Mouse (Mus musculus): ENCODE results near the gene Prokr2. TPM values are rescaled to one million over a fixed set of nuclear protein-coding genes. Genes with fewer than 3 reads are reported as not detected.
"Not testable (repeated sequence)": the region's sequence is repeated elsewhere in the genome, so short reads cannot be mapped to it uniquely, and the experiment has no call there.

Gene Prokr2
- polyA plus RNA-seq, 1 experiment from 2014 or later = 0.18 TPM

- Histone ChIP-seq H3K9me3 (ENCODE audit: control insufficient read depth, low read length) (no peaks in the 10 kb centered on the region), H3K27ac (ENCODE audit: low read depth) (no peak overlapping the region), H3K4me2 (ENCODE audit: low read length) (no peak overlapping the region), H3K4me1 (replicated peaks; ENCODE audit: control insufficient read depth, insufficient read depth, low read length) (no peaks in the 10 kb centered on the region), H3K4me3 (ENCODE audit: low read depth, low read length) (no peak overlapping the region), H3K9ac (ENCODE audit: low read length) (no peak overlapping the region), H3K36me3 (ENCODE audit: control insufficient read depth, insufficient read depth, low read length) (no peaks in the 10 kb centered on the region), H3K27me3 (replicated peaks; ENCODE audit: control insufficient read depth, insufficient read depth, low read length) (no peaks in the 10 kb centered on the region)
- ATAC-seq (replicated peaks; ENCODE audit: low FRiP score, low TSS enrichment, low read depth) (no peak), DNase-seq (ENCODE audit: low spot score) (no peak)
- whole genome bisulfite sequencing = 68% methylated on average over 5 of the region's 5 CpGs
Observed at GRCm38 (mm10) chr2:132320516-132320915, 64.7 kb downstream of the Prokr2 start.

- Histone ChIP-seq H3K9ac (ENCODE audit: low read length) (no peak overlapping the region), H3K9me3 (ENCODE audit: control insufficient read depth, low read length) (no peaks in the 10 kb centered on the region), H3K4me2 (ENCODE audit: low read length) (no peak overlapping the region), H3K27me3 (replicated peaks; ENCODE audit: control insufficient read depth, insufficient read depth, low read length) (no peaks in the 10 kb centered on the region), H3K4me3 (ENCODE audit: low read depth, low read length) (no peak overlapping the region), H3K27ac (ENCODE audit: low read depth) (no peak overlapping the region), H3K36me3 (ENCODE audit: control insufficient read depth, insufficient read depth, low read length) (no peaks in the 10 kb centered on the region), H3K4me1 (replicated peaks; ENCODE audit: control insufficient read depth, insufficient read depth, low read length) (no peaks in the 10 kb centered on the region)
- DNase-seq (ENCODE audit: low spot score) = no peak
- no peak for ATAC-seq (replicated peaks; ENCODE audit: low FRiP score, low TSS enrichment, low read depth)
- 85% methylated on average over 1 of the region's 1 CpGs for WGBS
Observed at GRCm38 (mm10) chr2:132317178-132317577, 68.1 kb downstream of the Prokr2 start.

DNA sequence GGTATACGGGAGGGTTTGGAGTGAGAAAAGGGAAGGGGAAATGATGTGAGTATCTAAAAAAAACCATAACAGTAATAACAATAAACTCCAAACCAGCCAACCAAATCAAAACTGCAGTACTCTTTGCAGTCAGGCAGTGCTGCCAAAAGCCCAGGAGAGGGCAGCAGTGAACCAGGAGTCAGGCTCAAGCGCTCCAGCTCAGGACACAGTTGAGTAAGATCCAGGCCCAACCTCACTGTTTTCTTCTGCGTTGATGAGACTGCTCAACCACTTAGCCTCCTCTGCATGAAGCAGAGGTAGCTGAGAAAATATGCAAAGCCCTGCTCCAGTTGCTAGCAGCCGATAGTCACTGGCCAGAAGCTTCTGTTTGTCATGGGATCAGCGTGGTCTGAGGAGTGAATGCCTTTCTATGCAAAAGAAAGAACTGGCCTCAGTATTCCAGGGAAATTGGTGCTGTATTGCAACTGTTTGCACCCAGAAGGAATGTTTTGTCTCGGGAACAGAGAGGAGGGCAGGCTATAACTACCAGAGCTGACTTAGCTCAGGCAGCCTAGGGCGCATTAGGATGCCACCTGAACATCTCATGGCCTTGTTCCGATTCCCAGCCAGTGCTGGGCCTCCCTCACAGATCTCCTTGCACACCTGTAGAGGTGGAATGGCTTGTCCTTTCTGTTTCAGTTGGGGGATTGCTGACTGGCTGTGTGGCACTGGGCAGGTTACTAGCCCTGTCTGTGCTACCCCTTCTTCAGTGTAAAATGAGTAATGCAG, 69.0 kb downstream of the Prokr2 start:
- H3K27ac ChIP-seq (ENCODE audit: low read depth) = no peak overlapping the region
- H3K27me3 ChIP-seq (replicated peaks; ENCODE audit: control insufficient read depth, insufficient read depth, low read length) = no peaks in the 10 kb centered on the region
- 39% methylated on average over 8 of the region's 8 CpGs for WGBS
- H3K9ac ChIP-seq (ENCODE audit: low read length) = no peak overlapping the region
- no peaks in the 10 kb centered on the region for H3K36me3 ChIP-seq (ENCODE audit: control insufficient read depth, insufficient read depth, low read length)
- peak; percentile 76 for DNase-seq (ENCODE audit: low spot score)
- H3K4me2 ChIP-seq (ENCODE audit: low read length) = no peak overlapping the region
- ATAC-seq (replicated peaks; ENCODE audit: low FRiP score, low TSS enrichment, low read depth) = 0 out of 2 replicates have a peak, but pooled peaks have one; percentile 41
- H3K4me1 ChIP-seq (replicated peaks; ENCODE audit: control insufficient read depth, insufficient read depth, low read length) = no peaks in the 10 kb centered on the region
- no peaks in the 10 kb centered on the region for H3K9me3 ChIP-seq (ENCODE audit: control insufficient read depth, low read length)
- no peak overlapping the region for H3K4me3 ChIP-seq (ENCODE audit: low read depth, low read length)

DNA sequence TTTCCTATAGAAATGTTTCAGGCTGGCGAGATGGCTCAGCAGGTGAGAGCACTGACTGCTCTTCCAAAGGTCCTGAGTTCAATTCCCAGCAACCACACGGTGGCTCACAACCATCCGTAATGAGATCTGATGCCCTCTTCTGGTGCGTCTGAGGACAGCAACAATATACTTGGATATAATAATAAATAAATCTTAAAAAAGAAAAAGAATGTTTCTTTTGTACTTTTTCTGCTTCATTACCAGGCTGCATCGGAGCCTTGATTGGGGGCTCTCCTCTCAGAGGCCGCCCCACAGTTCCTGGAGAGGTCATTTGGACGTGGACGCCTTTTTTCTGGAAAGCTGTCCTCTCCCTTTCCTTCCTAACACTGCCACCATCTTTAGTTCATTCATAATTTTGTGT, 71.2 kb downstream of the Prokr2 start:
- H3K9ac ChIP-seq (ENCODE audit: low read length); H3K27me3 ChIP-seq (replicated peaks; ENCODE audit: control insufficient read depth, insufficient read depth, low read length); H3K27ac ChIP-seq (ENCODE audit: low read depth); H3K4me1 ChIP-seq (replicated peaks; ENCODE audit: control insufficient read depth, insufficient read depth, low read length); H3K4me3 ChIP-seq (ENCODE audit: low read depth, low read length); H3K4me2 ChIP-seq (ENCODE audit: low read length); H3K9me3 ChIP-seq (ENCODE audit: control insufficient read depth, low read length); H3K36me3 ChIP-seq (ENCODE audit: control insufficient read depth, insufficient read depth, low read length); ATAC-seq (replicated peaks; ENCODE audit: low FRiP score, low TSS enrichment, low read depth); DNase-seq (ENCODE audit: low spot score): not testable (repeated sequence)
- WGBS = 87% methylated on average over 8 of the region's 8 CpGs

DNA sequence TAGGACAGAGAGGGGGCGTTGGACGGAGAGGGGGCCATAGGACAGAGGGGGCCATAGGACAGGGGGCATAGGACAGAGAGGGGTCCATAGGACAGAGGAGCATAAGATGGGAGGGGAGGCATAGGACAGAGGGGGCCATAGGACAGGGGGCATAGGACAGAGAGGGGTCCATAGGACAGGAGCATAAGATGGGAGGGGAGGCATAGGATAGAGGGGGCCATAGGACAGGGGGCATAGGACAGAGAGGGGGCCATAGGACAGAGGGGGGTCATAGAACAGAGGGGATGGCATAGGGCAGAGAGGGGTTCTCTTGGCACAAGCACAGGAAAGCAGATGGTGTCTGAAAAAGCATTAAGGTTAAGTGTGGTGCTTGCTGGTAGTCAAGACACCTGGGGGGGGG, 71.7 kb downstream of the Prokr2 start:
- H3K9me3 ChIP-seq (ENCODE audit: control insufficient read depth, low read length) = no peaks in the 10 kb centered on the region
- H3K27ac ChIP-seq (ENCODE audit: low read depth) = no peak overlapping the region
- no peaks in the 10 kb centered on the region for H3K4me1 ChIP-seq (replicated peaks; ENCODE audit: control insufficient read depth, insufficient read depth, low read length)
- H3K4me3 ChIP-seq (ENCODE audit: low read depth, low read length) = no peak overlapping the region
- H3K36me3 ChIP-seq (ENCODE audit: control insufficient read depth, insufficient read depth, low read length) = peaks cover 5% of the 10 kb centered on the region; the same call in 1 of the 2 replicates
- no peak overlapping the region for H3K4me2 ChIP-seq (ENCODE audit: low read length)
- ATAC-seq (replicated peaks; ENCODE audit: low FRiP score, low TSS enrichment, low read depth) (no peak), DNase-seq (ENCODE audit: low spot score) (no peak)
- H3K27me3 ChIP-seq (replicated peaks; ENCODE audit: control insufficient read depth, insufficient read depth, low read length) = no peaks in the 10 kb centered on the region
- H3K9ac ChIP-seq (ENCODE audit: low read length) = no peak overlapping the region
- WGBS = 83% methylated on average over 2 of the region's 2 CpGs

- H3K9ac ChIP-seq (ENCODE audit: low read length) = no peak overlapping the region
- WGBS = 80% methylated on average over 5 of the region's 5 CpGs
Observed at GRCm38 (mm10) chr2:132312616-132313015, 72.6 kb downstream of the Prokr2 start.

DNA sequence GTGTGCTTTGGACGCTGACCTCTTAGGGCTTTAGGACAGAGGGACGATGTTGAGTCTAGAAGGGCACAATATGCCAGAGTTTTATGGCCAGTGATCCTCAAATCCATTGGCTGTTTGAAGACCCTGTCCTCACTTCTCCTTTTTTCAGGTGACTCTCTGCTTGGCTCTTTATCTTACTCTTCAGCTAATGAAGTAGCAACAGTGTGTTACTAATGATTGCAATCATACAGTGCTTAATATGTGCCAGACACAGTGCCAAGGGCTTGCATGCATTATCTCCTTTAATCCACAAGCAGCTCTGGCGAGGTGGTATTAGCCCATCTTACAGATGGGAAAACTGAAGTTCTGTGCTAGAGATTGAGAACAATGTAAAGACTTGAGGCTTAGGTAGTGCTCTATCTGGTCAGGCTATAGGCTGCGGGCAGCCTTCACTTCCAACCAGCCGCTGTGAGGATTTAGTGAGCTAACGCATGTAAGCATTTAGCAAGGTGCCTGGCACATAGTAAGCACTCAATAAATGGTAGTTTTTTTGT, 75.8 kb downstream of the Prokr2 start:
- H3K9me3 ChIP-seq (ENCODE audit: control insufficient read depth, low read length) = no peaks in the 10 kb centered on the region
- no peak for DNase-seq (ENCODE audit: low spot score)
- 97% methylated on average over 6 of the region's 6 CpGs for WGBS
- no peaks in the 10 kb centered on the region for H3K4me1 ChIP-seq (replicated peaks; ENCODE audit: control insufficient read depth, insufficient read depth, low read length)
- H3K4me3 ChIP-seq (ENCODE audit: low read depth, low read length) = no peak overlapping the region
- no peak for ATAC-seq (replicated peaks; ENCODE audit: low FRiP score, low TSS enrichment, low read depth)
- peaks cover 35% of the 10 kb centered on the region for H3K36me3 ChIP-seq (ENCODE audit: control insufficient read depth, insufficient read depth, low read length)
- no peak overlapping the region for H3K27ac ChIP-seq (ENCODE audit: low read depth)
- H3K27me3 ChIP-seq (replicated peaks; ENCODE audit: control insufficient read depth, insufficient read depth, low read length) = no peaks in the 10 kb centered on the region
- no peak overlapping the region for H3K4me2 ChIP-seq (ENCODE audit: low read length)
- no peak overlapping the region for H3K9ac ChIP-seq (ENCODE audit: low read length)

More at GRCm38 (mm10) chr2:132312616-132313015, 72.6 kb downstream of the Prokr2 start:
- ATAC-seq (replicated peaks; ENCODE audit: low FRiP score, low TSS enrichment, low read depth) (no peak), DNase-seq (ENCODE audit: low spot score) (no peak)
- peaks cover 11% of the 10 kb centered on the region for H3K36me3 ChIP-seq (ENCODE audit: control insufficient read depth, insufficient read depth, low read length)
- no peaks in the 10 kb centered on the region for H3K27me3 ChIP-seq (replicated peaks; ENCODE audit: control insufficient read depth, insufficient read depth, low read length)
- H3K9me3 ChIP-seq (ENCODE audit: control insufficient read depth, low read length) = no peaks in the 10 kb centered on the region
- no peak overlapping the region for H3K4me2 ChIP-seq (ENCODE audit: low read length)
- no peak overlapping the region for H3K4me3 ChIP-seq (ENCODE audit: low read depth, low read length)
- no peak overlapping the region for H3K27ac ChIP-seq (ENCODE audit: low read depth)
- H3K4me1 ChIP-seq (replicated peaks; ENCODE audit: control insufficient read depth, insufficient read depth, low read length) = no peaks in the 10 kb centered on the region

- no peaks in the 10 kb centered on the region for H3K9me3 ChIP-seq (ENCODE audit: control insufficient read depth, low read length)
- H3K4me1 ChIP-seq (replicated peaks; ENCODE audit: control insufficient read depth, insufficient read depth, low read length) = no peaks in the 10 kb centered on the region
- no peaks in the 10 kb centered on the region for H3K27me3 ChIP-seq (replicated peaks; ENCODE audit: control insufficient read depth, insufficient read depth, low read length)
- no peak overlapping the region for H3K9ac ChIP-seq (ENCODE audit: low read length)
- no peak overlapping the region for H3K4me2 ChIP-seq (ENCODE audit: low read length)
- 94% methylated on average over 6 of the region's 6 CpGs for WGBS
- H3K4me3 ChIP-seq (ENCODE audit: low read depth, low read length) = no peak overlapping the region
- ATAC-seq (replicated peaks; ENCODE audit: low FRiP score, low TSS enrichment, low read depth) (no peak), DNase-seq (ENCODE audit: low spot score) (no peak)
- no peak overlapping the region for H3K27ac ChIP-seq (ENCODE audit: low read depth)
- peaks cover 40% of the 10 kb centered on the region for H3K36me3 ChIP-seq (ENCODE audit: control insufficient read depth, insufficient read depth, low read length)
Observed at GRCm38 (mm10) chr2:132308829-132309228, 76.4 kb downstream of the Prokr2 start.
